Mouse (Mus musculus) kidney, adult 2 months (tissue): ENCODE measurements around the gene Mgat4a. TPM values are rescaled to one million over a fixed set of nuclear protein-coding genes. Genes with fewer than 3 reads are reported as not detected.
"Not testable (repeated sequence)": the region's sequence is repeated elsewhere in the genome, so short reads cannot be mapped to it uniquely, and the experiment has no call there.

Experiments used
- DNase-seq: peaks from one replicate; pipeline ENCODE4 v3.0.0; 2021
- H3K27ac ChIP-seq: fragments of 200-500 bp; 2 replicates; pipeline ENCODE4 v1.5.1; 2012; ENCODE audit warnings: low read depth, low read length, control low read depth, inconsistent platforms; ENCODE audit not compliant: insufficient read depth
- H3K27me3 ChIP-seq: fragments of 200-500 bp; replicated peaks from 2 replicates; pipeline ENCODE4 v1.6.1; 2012; ENCODE audit warnings: mild to moderate bottlenecking, moderate library complexity, low read length, inconsistent platforms; ENCODE audit not compliant: control insufficient read depth, insufficient read depth
- H3K36me3 ChIP-seq: fragments of 200-500 bp; 2 replicates; pipeline ENCODE4 v1.6.1; 2012; ENCODE audit warnings: mild to moderate bottlenecking, moderate library complexity, low read length, inconsistent platforms; ENCODE audit not compliant: control insufficient read depth, insufficient read depth
- H3K4me1 ChIP-seq: fragments of 200-500 bp; 2 replicates; pipeline ENCODE4 v1.6.1; 2011; ENCODE audit warnings: low read length; ENCODE audit not compliant: control insufficient read depth, insufficient read depth
- H3K4me3 ChIP-seq: fragments of 200-500 bp; 2 replicates; pipeline ENCODE4 v1.5.1; 2011; ENCODE audit warnings: mild to moderate bottlenecking, low read depth, low read length, control low read depth; ENCODE audit not compliant: insufficient read depth
- CTCF ChIP-seq: fragments of 200-500 bp; conservative IDR thresholded peaks from 2 replicates; pipeline ENCODE4 v1.5.1; 2011; ENCODE audit warnings: low read depth, mild to moderate bottlenecking, control low read depth, low read length, moderate library complexity, mixed read lengths; ENCODE audit not compliant: insufficient read depth, insufficient read length
- POLR2A ChIP-seq: fragments of 200-500 bp; IDR thresholded peaks from one replicate; pipeline ENCODE4 v1.6.1; 2011; ENCODE audit warnings: low read depth, low read length, control low read depth
- WGBS: fragments of 180-500 bp; shearing (Covaris S2); methylation state at CpG from one replicate; pipeline ENCODE4 v1.1.7; 2018; 5-methylcytosine and 5-hydroxymethylcytosine counted together
- polyA plus RNA-seq: library from polyadenylated mRNA; depleted of rRNA; stranded (reverse); fragments of >200 nt; gene quantifications from 2 replicates; pipeline ENCODE4 v1.2.3, GENCODE M21; 2012

The Mgat4a gene
- polyA plus RNA-seq, 1 experiment, result 12.8 TPM

DNA sequence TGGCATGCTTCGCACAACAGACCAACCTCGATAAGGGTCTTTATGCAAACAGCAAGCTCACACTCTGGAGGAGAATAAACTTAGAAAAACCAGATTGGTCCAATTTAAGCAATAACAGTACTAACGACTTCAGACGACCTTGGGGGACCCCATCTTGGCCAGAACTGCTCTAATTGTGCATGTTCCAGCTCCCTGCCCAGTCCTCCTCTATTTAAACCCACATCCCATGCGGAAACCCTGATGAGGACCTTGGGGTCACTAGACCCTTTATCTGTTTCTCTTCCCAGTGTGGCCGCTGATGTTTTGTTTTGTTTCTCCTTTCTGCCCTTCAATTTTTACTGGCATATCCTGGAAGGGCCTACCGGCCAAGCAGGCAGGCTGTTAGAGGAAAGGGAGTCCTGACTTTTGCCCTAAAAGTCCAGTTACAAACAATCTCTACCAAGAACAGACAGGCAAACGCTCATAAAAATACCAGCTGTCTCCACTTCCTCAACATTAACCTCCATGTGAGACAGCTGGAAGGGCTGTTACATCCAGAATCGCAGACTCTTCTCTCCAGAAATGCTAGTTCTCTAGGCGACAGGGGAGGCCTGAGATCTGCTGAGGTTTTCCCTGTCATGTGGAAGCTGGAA lies 36.0 kb downstream of the Mgat4a start:
- DNase-seq, result peak; percentile 64
- Histone ChIP-seq H3K27me3 (no peaks in the 10 kb centered on the region), H3K36me3 (no peaks in the 10 kb centered on the region), H3K27ac (no peak overlapping the region), H3K4me1 (0 out of 2 replicates have a peak, but pooled peaks cover 3% of the 10 kb centered on the region), H3K4me3 (no peak overlapping the region)
- TF ChIP-seq POLR2A (no peak), CTCF (no peak)
- WGBS, result 49% methylated on average over 10 of the region's 10 CpGs

DNA sequence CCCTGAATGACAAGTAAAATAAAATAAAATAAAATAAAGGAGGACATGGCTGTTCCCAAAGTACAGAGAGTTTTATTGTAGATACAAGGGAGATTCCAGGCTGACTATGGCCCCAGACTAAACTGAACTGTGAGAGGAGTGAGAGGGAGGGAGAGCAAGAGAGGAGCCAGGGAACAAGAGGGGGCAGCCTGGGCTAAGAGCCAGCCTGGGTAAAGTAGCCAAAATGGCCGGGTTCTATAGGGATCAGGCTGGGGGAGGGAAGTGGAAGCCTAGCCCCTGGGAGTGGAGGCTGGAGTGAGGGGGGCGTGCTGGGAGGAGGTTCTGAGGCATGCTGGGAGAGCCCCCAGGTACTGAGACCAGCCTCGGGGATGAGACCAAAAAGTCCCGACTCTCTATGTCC lies 37.2 kb downstream of the Mgat4a start:
- Histone ChIP-seq H3K4me3 (no peak overlapping the region), H3K27me3 (no peaks in the 10 kb centered on the region), H3K4me1 (0 out of 2 replicates have a peak, but pooled peaks cover 3% of the 10 kb centered on the region), H3K27ac (no peak overlapping the region), H3K36me3 (no peaks in the 10 kb centered on the region)
- no peak for TF ChIP-seq POLR2A
- TF ChIP-seq CTCF, result no peak
- no peak for DNase-seq
- WGBS, result 78% methylated on average over 4 of the region's 4 CpGs

- DNase-seq, result no peak
- H3K4me1 ChIP-seq, result 0 out of 2 replicates have a peak, but pooled peaks cover 3% of the 10 kb centered on the region
- 81% methylated on average over 9 of the region's 9 CpGs for WGBS
These were observed 38.5 kb downstream of the Mgat4a start for GRCm38 (mm10) chr1:37502354-37502753.

DNA sequence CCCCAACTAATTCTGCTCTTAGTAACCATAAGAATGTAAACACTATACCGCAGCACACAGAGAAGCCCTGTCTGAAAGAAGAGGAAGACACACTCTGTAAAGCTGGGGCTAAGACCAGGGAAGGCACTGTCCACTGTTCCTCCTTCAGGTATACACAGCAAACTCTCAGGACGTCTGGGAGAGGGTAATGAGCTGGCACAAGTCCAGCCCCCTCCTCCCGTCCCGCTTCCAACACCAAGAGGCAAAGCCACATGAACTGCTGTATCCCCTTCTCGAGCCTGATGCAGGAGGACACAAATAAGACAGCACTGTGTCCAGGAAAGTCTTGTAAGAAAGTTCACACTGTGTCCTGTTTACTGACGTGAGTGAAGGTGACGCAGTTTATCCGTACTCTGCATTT lies 40.1 kb downstream of the Mgat4a start:
- Histone ChIP-seq H3K4me3 (no peak overlapping the region), H3K27me3 (no peaks in the 10 kb centered on the region), H3K36me3 (no peaks in the 10 kb centered on the region), H3K4me1 (0 out of 2 replicates have a peak, but pooled peaks cover 3% of the 10 kb centered on the region), H3K27ac (no peak overlapping the region)
- 51% methylated on average over 8 of the region's 8 CpGs for WGBS
- no peak for DNase-seq
- TF ChIP-seq CTCF, result no peak
- no peak for TF ChIP-seq POLR2A

More at GRCm38 (mm10) chr1:37502354-37502753, 38.5 kb downstream of the Mgat4a start:
- H3K36me3 ChIP-seq, result no peaks in the 10 kb centered on the region
- H3K27ac ChIP-seq, result no peak overlapping the region
- H3K27me3 ChIP-seq, result no peaks in the 10 kb centered on the region
- no peak overlapping the region for H3K4me3 ChIP-seq
- TF ChIP-seq CTCF (no peak), POLR2A (no peak)

GRCm38 (mm10) chr1:37499395-37499794 lies 41.4 kb downstream of the Mgat4a start:
- DNase-seq, H3K36me3 ChIP-seq, H3K27me3 ChIP-seq, H3K27ac ChIP-seq, H3K4me1 ChIP-seq, H3K4me3 ChIP-seq: not testable (repeated sequence)
- 100% methylated on average over 1 of the region's 1 CpGs for WGBS

- no peaks in the 10 kb centered on the region for H3K36me3 ChIP-seq
- no peak for DNase-seq
- H3K27me3 ChIP-seq, result no peaks in the 10 kb centered on the region
- WGBS, result 86% methylated on average over 10 of the region's 10 CpGs
- H3K4me1 ChIP-seq, result 0 out of 2 replicates have a peak, but pooled peaks cover 3% of the 10 kb centered on the region
- H3K4me3 ChIP-seq, result no peak overlapping the region
- TF ChIP-seq POLR2A (no peak), CTCF (no peak)
- H3K27ac ChIP-seq, result no peak overlapping the region
These were observed 41.9 kb downstream of the Mgat4a start for GRCm38 (mm10) chr1:37498911-37499310.

GRCm38 (mm10) chr1:37496591-37497280 lies 44.1 kb downstream of the Mgat4a start:
- Histone ChIP-seq H3K4me3 (no peak overlapping the region), H3K4me1 (0 out of 2 replicates have a peak, but pooled peaks cover 3% of the 10 kb centered on the region), H3K27me3 (no peaks in the 10 kb centered on the region), H3K27ac (no peak overlapping the region), H3K36me3 (no peaks in the 10 kb centered on the region)
- WGBS, result 64% methylated on average over 11 of the region's 11 CpGs
- DNase-seq, result no peak
- TF ChIP-seq CTCF (no peak), POLR2A (no peak)
